Mouse (Mus musculus) limb, embryonic 12.5 days (tissue): ENCODE data around the gene Mtch2. TPM values are rescaled to one million over a fixed set of nuclear protein-coding genes. Genes with fewer than 3 reads are reported as not detected.
"Not testable (repeated sequence)": the region's sequence is repeated elsewhere in the genome, so short reads cannot be mapped to it uniquely, and the experiment has no call there.

Experiments used
- ATAC-seq: fragments of 200-750 bp; cut with Nextera tagmentation; 2 replicates; pipeline ENCODE4 v1.8.0; 2017; ENCODE audit warnings: low read depth, moderate TSS enrichment; ENCODE audit not compliant: insufficient number of reproducible peaks, insufficient read depth, low FRiP score, low TSS enrichment
- H3K27ac ChIP-seq: fragments of 300-500 bp; sonication (generic); 2 replicates; pipeline ENCODE4 v1.5.1; 2016; ENCODE audit warnings: mild to moderate bottlenecking, moderate library complexity
- H3K27me3 ChIP-seq: fragments of 300-500 bp; sonication (generic); 2 replicates; pipeline ENCODE4 v1.6.1; 2016; ENCODE audit warnings: mild to moderate bottlenecking, moderate library complexity
- H3K36me3 ChIP-seq: fragments of 300-500 bp; sonication (generic); 2 replicates; pipeline ENCODE4 v1.6.1; 2016; ENCODE audit warnings: mild to moderate bottlenecking, moderate library complexity
- H3K4me1 ChIP-seq: fragments of 300-500 bp; sonication (generic); replicated peaks from 2 replicates; pipeline ENCODE4 v1.6.1; 2016
- H3K4me2 ChIP-seq: fragments of 300-500 bp; sonication (generic); 2 replicates; pipeline ENCODE4 v1.6.1; 2016; ENCODE audit warnings: mild to moderate bottlenecking, moderate library complexity
- H3K4me3 ChIP-seq: fragments of 300-500 bp; sonication (generic); replicated peaks from 2 replicates; pipeline ENCODE4 v1.5.1; 2016; ENCODE audit warnings: mild to moderate bottlenecking
- H3K9ac ChIP-seq: fragments of 300-500 bp; sonication (generic); replicated peaks from 2 replicates; pipeline ENCODE4 v1.6.1; 2016; ENCODE audit warnings: mild to moderate bottlenecking, moderate library complexity
- H3K9me3 ChIP-seq: fragments of 300-500 bp; sonication (generic); 2 replicates; pipeline ENCODE4 v1.6.1; 2016; ENCODE audit warnings: mild to moderate bottlenecking, moderate library complexity
- WGBS: fragments of 180-500 bp; shearing (Covaris S2); methylation state at CpG from one replicate; pipeline ENCODE4 v1.1.7; 2016; 5-methylcytosine and 5-hydroxymethylcytosine counted together
- polyA plus RNA-seq: library from polyadenylated mRNA; unstranded; fragments of >200 nt; fragmentation: Nextera tagmentation; extraction: Ambion mirVana; gene quantifications from 2 replicates; pipeline ENCODE4 v1.2.1, GENCODE M21; 2016

Mtch2 gene
- polyA plus RNA-seq: 184 and 195 TPM in 2 replicates

DNA sequence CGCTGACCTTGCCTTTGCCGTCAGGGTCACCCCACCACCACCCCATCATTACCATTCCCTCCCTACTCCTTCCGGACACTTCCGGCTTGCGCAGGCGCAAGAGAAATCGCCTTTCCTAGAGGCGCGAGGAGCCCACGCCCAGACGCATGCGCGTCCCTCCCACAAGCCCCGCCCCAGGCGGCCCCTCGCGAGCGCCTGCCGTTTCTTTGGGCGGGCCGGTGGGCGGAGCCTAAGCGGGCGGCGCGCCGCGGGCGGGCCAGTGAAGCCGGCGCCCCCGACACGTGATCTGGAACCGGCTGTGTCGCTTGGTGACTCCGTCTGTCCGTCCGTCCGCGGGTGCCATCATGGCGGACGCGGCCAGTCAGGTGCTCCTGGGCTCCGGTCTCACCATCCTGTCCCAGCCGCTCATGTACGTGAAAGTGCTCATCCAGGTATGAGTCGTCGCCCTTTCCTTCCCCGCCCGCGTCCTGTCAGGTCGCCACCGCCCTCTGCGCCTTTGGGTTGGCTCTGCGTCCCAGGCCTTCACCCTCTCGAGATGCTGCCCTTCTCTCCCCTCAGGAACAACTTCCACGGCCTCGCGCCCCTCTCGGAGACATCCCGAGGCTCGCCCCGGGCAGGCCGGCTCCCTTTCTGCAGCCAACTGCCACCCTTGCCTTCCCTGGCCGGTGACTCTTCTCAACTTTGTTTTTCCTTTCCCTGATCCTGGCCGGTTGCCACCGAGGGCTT, at the start of gene Mtch2:
TSS of gene Mtch2 (plus strand) at position 201 of the 726 bp plus-strand sequence.
- no peaks in the 10 kb centered on the region for H3K9me3 ChIP-seq
- H3K27ac ChIP-seq: peak within 1 kb of the TSS; percentile 83
- peak within 1 kb of the TSS; percentile 68 for H3K4me2 ChIP-seq
- no peaks in the 10 kb centered on the region for H3K27me3 ChIP-seq
- H3K4me1 ChIP-seq: peaks cover 8% of the 10 kb centered on the region; the same call in 1 of the 2 replicates
- peak within 1 kb of the TSS; percentile 77 for H3K9ac ChIP-seq
- H3K4me3 ChIP-seq: peak within 1 kb of the TSS; percentile 71
- peak; percentile 93 for ATAC-seq
- under 1% methylated on average over 67 of the region's 67 CpGs for WGBS
- H3K36me3 ChIP-seq: peaks cover 25% of the 10 kb centered on the region

DNA sequence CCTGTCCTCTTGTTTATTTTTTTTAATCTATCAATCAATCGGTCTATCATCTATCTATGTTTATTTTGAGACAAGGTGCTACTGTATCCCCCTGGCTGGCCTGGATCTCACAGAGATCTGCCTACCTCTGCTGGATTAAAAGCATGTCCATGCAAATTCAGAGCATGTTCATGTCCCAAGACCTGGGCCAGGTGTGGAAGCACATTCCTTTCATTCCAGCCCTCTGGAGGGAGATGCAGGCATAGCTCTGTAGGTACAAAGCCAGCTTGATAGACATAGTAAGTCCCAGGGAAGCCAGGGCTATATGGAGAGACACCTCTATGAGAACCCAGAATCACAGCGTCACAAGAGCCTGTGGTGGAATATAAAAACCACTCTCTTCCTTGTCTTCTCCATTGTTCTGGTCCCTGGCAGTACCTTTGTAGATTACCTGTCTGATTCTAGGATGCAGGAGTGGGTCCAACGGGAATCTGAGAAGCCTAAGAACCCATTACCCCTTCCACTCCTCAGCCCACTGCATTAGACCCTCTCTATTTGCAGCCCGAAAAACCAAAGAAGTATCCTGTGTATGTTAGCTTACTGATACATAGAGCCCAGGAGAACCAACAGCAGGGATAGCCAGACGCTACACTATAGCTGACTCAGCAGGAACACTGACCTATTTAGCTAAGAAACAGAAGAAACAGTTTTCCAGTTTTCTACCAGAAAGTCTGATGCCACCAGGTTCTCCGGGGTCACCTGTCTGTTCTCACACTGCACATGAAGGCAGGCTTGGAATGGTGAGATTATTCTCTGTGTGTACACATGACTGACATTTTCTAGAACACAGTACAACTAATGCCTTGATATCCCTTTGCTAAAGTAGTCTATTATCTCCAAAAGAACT, 38.5 kb upstream of the Mtch2 start:
- no peak overlapping the region for H3K27ac ChIP-seq
- WGBS: 85% methylated on average over 6 of the region's 6 CpGs
- no peak overlapping the region for H3K4me2 ChIP-seq
- H3K36me3 ChIP-seq: no peaks in the 10 kb centered on the region
- 0 out of 2 replicates have a peak, but pooled peaks cover 6% of the 10 kb centered on the region for H3K4me1 ChIP-seq
- no peak overlapping the region for H3K9ac ChIP-seq
- H3K27me3 ChIP-seq: no peaks in the 10 kb centered on the region
- H3K4me3 ChIP-seq: no peak overlapping the region
- ATAC-seq: no peak
- H3K9me3 ChIP-seq: no peaks in the 10 kb centered on the region

DNA sequence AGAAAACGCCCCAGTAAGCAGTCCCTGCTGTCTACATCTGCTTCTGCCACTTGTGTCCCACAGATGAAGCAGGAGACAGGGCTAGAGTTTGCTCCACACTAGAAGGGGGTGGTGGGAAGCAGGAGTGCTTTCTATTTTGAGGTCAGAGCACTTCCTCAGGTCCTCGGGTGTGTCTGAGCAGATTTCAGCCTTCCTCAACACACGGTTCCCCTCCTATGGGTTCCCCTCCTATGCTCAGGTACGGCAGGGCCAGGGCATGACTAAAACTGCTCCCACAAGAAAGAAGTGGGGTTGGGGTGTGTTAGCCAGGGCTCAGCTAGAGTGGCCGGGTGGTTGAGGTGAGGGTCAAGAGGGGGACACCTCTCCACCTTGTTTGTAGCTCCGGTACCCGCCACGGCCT, 36.2 kb upstream of the Mtch2 start:
- Histone ChIP-seq H3K9me3 (no peaks in the 10 kb centered on the region), H3K27me3 (no peaks in the 10 kb centered on the region), H3K36me3 (no peaks in the 10 kb centered on the region), H3K9ac (no peak overlapping the region), H3K4me1 (0 out of 2 replicates have a peak, but pooled peaks cover 6% of the 10 kb centered on the region), H3K4me2 (no peak overlapping the region), H3K4me3 (no peak overlapping the region), H3K27ac (no peak overlapping the region)
- WGBS: 87% methylated on average over 8 of the region's 8 CpGs
- no peak for ATAC-seq

DNA sequence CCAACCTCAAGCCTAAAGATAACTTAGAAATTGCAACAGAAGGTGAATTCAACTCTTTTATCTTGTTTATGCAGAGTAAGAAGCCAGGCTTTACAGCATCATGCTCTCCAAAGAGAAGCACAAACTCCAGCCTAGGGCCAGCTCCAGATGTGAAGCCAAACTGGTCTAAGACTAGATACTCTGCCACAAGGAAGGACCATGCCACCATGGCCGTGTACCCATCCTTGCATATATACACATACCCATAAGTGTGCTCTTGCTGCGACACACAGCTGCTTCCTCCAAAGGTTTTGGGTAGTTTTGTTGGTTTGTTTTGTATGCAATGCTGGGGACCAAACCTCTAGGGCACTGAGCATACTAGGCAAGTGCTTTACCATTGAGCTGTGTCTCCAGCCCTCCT, 31.7 kb upstream of the Mtch2 start:
- Histone ChIP-seq H3K4me2 (no peak overlapping the region), H3K4me3 (no peak overlapping the region), H3K4me1 (0 out of 2 replicates have a peak, but pooled peaks cover 6% of the 10 kb centered on the region), H3K27ac (no peak overlapping the region), H3K36me3 (no peaks in the 10 kb centered on the region), H3K9ac (no peak overlapping the region), H3K27me3 (no peaks in the 10 kb centered on the region), H3K9me3 (no peaks in the 10 kb centered on the region)
- 79% methylated on average over 2 of the region's 2 CpGs for WGBS
- no peak for ATAC-seq

DNA sequence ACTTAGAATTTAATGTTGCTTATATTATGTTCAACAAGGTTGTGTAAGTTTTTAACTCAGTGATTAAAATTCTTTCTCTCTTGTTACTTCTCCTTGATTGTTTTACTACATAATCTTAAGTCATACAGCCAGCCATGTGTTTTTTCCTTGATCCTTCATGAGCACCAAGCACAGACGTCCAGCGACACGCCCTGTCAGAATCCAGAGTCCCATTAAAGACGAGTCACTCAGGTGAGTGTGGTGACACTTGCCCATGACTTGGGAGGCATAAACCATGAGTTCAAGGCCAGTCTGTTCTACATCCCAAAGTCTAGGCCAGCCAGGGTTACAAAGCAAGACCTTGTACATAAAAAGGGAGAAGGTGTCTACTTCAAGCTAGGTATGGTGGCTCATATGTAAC, 30.8 kb upstream of the Mtch2 start:
- Histone ChIP-seq H3K4me3 (no peak overlapping the region), H3K4me1 (0 out of 2 replicates have a peak, but pooled peaks cover 6% of the 10 kb centered on the region), H3K36me3 (no peaks in the 10 kb centered on the region), H3K9me3 (no peaks in the 10 kb centered on the region), H3K9ac (no peak overlapping the region), H3K4me2 (no peak overlapping the region), H3K27ac (no peak overlapping the region), H3K27me3 (no peaks in the 10 kb centered on the region)
- no peak for ATAC-seq
- 78% methylated on average over 4 of the region's 4 CpGs for WGBS

DNA sequence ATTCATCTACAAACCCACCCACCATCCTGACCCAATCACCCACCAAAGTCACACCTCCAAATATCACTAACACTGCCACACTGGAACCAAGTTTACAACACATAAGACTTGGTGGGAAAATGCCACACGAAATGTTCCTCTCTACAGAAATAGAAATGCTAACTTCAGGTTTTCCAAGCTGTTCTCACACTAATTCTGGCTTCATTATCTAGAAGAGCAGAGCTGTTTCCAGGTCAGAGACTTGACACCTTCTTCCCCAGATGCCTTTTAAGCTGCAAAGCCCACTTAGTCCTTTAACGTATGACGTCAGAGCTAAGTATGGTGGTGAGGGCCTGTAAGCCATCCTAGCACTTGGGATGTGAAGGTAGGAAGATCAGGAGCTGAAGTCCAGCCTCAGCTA, 28.2 kb upstream of the Mtch2 start:
- no peaks in the 10 kb centered on the region for H3K36me3 ChIP-seq
- no peak overlapping the region for H3K9ac ChIP-seq
- H3K4me2 ChIP-seq: no peak overlapping the region
- H3K27me3 ChIP-seq: no peaks in the 10 kb centered on the region
- no peaks in the 10 kb centered on the region for H3K9me3 ChIP-seq
- no peak overlapping the region for H3K4me3 ChIP-seq
- ATAC-seq: no peak
- no peak overlapping the region for H3K27ac ChIP-seq
- WGBS: 79% methylated on average over 3 of the region's 3 CpGs
- no peaks in the 10 kb centered on the region for H3K4me1 ChIP-seq

DNA sequence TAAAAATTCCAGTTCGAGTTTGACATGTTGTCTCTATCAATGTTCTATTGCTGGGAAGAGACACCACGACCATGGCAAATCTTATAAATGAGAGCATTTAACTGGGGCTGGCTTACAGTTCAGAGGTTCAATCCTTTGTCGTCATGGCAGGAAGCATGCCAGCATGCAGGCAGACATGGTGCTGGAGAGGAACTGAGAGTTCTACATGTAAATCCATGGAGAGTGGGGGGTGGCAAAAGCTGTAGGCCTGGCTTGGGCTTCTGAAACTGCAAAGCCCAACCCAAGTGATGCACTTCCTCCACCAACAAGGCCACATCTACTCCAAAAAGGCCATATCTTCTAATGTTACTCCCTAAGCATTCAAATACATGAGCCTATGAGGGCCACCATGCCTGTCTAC, 26.1 kb upstream of the Mtch2 start:
- H3K4me1 ChIP-seq: no peaks in the 10 kb centered on the region
- H3K9me3 ChIP-seq: no peaks in the 10 kb centered on the region
- H3K4me3 ChIP-seq: no peak overlapping the region
- no peak overlapping the region for H3K9ac ChIP-seq
- WGBS: 85% methylated on average over 3 of the region's 3 CpGs
- no peak overlapping the region for H3K27ac ChIP-seq
- no peaks in the 10 kb centered on the region for H3K36me3 ChIP-seq
- no peak overlapping the region for H3K4me2 ChIP-seq
- H3K27me3 ChIP-seq: no peaks in the 10 kb centered on the region
- no peak for ATAC-seq

DNA sequence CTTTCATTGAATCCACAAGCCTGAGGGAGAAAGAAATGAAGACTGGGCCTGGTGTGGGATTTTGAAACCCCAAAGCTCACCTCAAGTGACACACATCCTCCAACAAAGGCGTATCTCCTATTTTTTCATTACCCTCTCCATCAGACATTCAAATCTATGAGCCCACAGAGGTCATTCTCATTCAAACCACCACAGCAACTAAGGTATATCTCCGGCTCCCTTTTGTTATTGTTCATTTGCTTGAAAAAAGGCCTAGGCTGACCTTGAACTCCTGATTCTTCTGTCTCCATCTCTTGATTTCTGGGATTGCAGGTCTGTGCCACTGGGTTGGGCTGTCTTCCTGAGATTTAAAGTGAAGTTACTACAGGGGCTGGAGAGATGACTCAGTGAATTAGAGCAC, 24.0 kb upstream of the Mtch2 start:
- H3K9me3 ChIP-seq: no peaks in the 10 kb centered on the region
- H3K27ac ChIP-seq: no peak overlapping the region
- 97% methylated on average over 2 of the region's 2 CpGs for WGBS
- ATAC-seq: no peak
- no peaks in the 10 kb centered on the region for H3K4me1 ChIP-seq
- no peak overlapping the region for H3K4me3 ChIP-seq
- no peak overlapping the region for H3K4me2 ChIP-seq
- H3K9ac ChIP-seq: no peak overlapping the region
- no peaks in the 10 kb centered on the region for H3K36me3 ChIP-seq
- no peaks in the 10 kb centered on the region for H3K27me3 ChIP-seq

DNA sequence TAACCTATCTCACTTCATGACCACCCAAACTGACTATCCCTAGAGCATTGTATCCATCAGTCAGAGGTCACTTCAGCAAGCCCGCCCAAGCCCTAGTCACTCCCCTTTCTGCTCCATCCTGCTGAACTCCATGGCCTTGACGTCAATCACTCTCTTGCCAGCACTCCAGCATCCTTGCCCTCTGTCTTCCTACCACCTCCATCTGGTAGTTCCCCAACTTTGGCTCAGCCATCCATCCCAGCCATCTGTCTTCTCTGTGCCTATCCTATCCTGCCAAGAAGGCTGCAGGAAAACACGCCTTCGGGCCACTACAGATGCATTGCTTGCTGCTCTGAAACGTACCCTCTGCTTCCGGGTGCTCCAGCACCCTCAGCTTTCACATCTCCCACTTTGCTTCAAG, 23.2 kb upstream of the Mtch2 start:
- no peaks in the 10 kb centered on the region for H3K36me3 ChIP-seq

DNA sequence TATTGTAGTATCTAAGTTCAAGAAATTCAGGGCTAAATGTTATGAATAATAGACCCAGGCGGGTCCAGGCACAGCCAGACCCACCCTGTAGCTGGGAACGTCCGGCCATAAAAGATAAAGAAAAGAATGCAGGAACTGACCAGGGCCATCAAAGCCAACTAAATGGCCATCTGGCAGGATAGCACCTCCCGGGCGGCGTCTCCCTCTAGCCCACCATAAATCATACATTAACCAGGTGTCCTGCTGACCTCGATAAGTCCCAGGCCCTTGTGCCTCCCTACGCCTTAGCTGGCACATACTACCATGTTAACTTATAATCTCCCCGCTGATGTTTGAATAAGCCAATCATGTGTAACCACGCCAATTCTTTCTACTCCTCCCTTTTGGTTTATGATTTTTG, 22.4 kb upstream of the Mtch2 start:
- not testable (repeated sequence) for H3K27me3 ChIP-seq, H3K4me1 ChIP-seq, H3K9me3 ChIP-seq, H3K4me3 ChIP-seq, H3K36me3 ChIP-seq, H3K4me2 ChIP-seq, H3K9ac ChIP-seq, H3K27ac ChIP-seq, ATAC-seq
- WGBS: 29% methylated on average over 10 of the region's 10 CpGs

More for the DNA sequence above, 23.2 kb upstream of the Mtch2 start:
- Histone ChIP-seq H3K4me3 (no peak overlapping the region), H3K4me2 (no peak overlapping the region), H3K9ac (no peak overlapping the region), H3K27me3 (no peaks in the 10 kb centered on the region), H3K27ac (no peak overlapping the region), H3K9me3 (no peaks in the 10 kb centered on the region), H3K4me1 (no peaks in the 10 kb centered on the region)
- WGBS: 78% methylated on average over 6 of the region's 6 CpGs
- ATAC-seq: no peak

DNA sequence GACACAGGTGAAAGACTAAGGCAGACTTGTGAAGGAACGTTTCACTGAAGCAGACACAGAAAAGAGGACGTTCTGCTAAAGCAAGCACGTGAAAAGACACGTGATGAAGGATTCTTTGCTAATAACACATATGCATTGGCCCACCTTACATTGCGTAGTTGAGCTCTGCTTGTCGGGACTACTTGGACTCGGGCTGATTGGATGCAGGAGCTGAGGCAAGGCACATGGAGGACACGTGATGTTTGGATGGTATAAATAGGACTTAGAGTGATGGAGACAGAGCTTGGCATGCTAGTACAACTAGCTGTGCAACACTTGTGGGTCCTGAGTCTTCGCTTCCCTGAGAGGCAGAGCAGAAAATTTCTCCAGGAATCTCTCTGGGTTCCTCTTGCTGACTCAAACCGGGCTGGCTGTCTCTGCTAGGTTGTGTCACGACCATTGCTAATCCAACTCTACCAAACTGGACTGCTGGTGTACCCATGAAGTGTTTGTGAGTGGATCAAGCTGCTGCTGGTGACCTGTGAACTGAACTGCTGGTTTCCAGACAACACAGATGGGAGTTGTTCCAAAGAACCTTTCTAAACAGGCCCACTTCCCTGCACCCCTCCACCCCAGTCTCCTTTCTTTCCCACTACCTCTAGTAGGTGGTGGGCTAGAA, 21.3 kb upstream of the Mtch2 start:
- H3K9ac ChIP-seq: no peak overlapping the region
- H3K4me2 ChIP-seq: no peak overlapping the region
- no peaks in the 10 kb centered on the region for H3K36me3 ChIP-seq
- H3K4me3 ChIP-seq: no peak overlapping the region
- WGBS: 86% methylated on average over 11 of the region's 11 CpGs
- H3K9me3 ChIP-seq: no peaks in the 10 kb centered on the region
- ATAC-seq: no peak
- no peaks in the 10 kb centered on the region for H3K4me1 ChIP-seq
- no peaks in the 10 kb centered on the region for H3K27me3 ChIP-seq
- no peak overlapping the region for H3K27ac ChIP-seq
